Mouse (Mus musculus) embryo, embryonic 10 days (tissue): Measurements from ENCODE around the gene Gm17349.
A peak's percentile ranks its signal among the peaks of the same experiment; 100 is the strongest.

Source experiments
- DNase-seq: peaks from one replicate; pipeline ENCODE4 v3.0.0-alpha.2; 2015; ENCODE audit warnings: low spot score

Gene Gm17349

GRCm38 (mm10) chr15:99699715-99700114, 5.6 kb downstream of the Gm17349 start:
- no peak for DNase-seq

DNA sequence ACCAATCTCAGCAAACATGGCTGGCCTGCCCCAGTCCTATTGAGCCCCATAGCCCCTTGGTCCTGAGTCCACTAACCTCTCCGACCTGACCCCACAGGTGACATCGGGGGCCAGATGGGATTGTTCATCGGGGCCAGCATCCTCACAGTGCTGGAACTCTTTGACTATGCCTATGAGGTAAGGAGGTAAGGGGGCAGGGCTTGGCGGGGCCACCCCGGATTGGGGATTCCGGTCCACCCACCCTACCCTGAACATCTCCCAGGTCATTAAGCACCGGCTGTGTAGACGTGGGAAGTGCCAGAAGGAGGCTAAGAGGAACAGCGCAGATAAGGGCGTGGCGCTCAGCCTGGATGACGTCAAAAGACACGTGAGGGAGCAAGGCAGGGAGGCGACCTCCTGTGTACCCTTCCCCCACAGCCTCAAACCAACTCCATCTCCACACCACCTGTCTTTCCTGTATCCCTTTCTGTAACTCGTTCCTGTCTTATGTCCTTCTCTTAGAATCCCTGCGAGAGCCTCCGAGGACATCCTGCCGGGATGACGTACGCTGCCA, 6.7 kb downstream of the Gm17349 start:
- DNase-seq = no peak

GRCm38 (mm10) chr15:99697309-99697708, 8.0 kb downstream of the Gm17349 start:
- DNase-seq = peak; percentile 52

GRCm38 (mm10) chr15:99691976-99692375, 13.3 kb downstream of the Gm17349 start:
- no peak for DNase-seq

DNA sequence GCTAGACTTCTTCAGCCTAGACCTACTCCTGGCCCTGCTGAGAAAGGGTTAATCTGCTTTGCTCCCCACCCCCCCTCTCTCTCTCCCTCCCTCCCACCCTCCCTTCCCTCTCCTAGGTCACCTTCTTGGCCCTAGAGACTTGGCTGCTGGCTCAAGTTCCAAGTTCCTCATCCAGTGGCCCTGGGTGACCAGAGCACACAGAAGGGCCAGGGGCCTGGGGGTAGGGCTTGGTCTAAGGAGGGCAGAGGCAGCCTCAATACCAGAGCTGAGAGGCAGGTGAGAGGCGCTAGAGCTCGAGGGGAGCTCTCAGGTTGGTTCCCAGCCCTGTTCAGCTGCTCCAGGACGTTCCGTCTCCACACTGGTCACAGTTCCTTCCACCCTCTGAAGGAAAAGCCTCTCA, 14.4 kb downstream of the Gm17349 start:
- no peak for DNase-seq

DNA sequence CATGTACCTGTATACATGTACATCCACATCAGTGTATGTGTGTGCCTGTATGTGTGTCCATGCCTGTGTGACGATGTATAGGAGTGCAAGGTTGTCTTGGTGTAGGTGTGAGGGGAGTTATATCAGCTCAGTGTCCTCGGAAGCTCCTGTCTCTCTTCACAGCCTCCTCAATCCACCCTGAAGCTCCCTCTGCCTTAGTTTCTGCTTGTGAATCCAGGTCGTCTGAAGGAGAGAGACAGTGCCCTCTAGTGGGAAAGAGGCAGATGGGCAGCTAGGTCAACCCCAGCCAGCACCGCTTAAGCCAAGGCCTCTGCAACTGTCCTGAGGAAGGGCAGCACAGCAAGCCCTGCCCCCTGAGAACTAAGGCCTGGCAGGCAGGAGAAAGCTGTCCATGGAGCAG, 16.6 kb downstream of the Gm17349 start:
- peak; percentile 89 for DNase-seq

DNA sequence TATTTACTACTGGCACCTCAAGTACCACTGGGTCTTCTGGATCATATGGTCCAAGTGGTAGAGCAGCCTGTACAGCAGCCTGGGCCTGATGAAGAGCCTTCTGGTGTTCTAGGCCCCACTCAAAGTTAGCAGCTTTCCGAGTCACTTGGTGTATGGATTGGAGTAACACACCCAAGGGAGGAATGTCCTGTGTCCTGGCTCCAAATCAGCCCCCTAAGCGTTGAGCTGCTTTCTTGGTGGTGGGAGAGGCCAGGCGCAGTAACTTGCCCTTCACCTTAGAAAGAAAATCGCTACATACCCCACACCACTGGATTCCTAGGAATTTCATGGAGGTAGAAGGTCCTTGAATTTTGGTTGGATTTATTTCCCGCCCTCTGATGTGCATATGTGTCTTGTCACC, 21.1 kb downstream of the Gm17349 start:
- DNase-seq = no peak

DNA sequence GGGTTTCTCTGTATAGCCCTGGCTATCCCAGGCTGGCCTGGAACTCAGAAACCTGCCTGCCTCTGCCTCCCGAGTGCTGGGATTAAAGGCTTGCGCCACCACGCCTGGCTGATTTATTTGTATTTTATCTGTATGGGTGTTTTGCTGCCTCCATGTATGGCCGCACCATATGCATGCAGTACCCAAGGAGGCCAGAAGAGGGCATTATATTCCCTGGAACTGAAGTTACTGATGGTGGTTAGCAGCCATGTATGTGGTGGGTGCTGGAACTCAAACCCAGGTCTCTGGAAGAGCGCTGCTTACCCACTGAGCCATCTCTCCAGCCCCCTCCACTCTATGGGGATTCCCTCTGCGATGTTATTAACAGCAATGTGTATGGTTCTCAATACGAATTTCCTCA, 22.4 kb downstream of the Gm17349 start:
- DNase-seq = no peak

DNA sequence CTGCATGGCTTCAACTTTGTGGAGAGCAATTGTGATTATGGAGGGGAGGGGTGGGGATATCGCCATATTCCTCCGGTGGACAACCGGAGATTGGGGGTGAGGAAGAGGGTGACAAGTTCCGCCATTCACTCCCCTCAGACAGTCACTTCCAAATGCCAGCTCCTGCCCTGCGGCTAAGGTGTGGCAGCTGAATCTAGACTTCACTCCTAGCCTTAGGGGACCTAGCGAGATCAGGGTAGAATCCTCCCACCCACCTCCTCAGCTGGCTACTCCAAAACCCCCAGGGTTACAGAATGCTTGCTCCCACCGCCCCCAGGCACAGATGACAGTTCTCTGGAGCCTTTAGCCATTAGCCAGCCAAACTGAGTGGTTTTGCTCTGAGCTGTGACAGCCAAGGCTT, 26.3 kb downstream of the Gm17349 start:
- no peak for DNase-seq

GRCm38 (mm10) chr15:99678063-99678800, 27.1 kb downstream of the Gm17349 start:
- DNase-seq = peak; percentile 71

DNA sequence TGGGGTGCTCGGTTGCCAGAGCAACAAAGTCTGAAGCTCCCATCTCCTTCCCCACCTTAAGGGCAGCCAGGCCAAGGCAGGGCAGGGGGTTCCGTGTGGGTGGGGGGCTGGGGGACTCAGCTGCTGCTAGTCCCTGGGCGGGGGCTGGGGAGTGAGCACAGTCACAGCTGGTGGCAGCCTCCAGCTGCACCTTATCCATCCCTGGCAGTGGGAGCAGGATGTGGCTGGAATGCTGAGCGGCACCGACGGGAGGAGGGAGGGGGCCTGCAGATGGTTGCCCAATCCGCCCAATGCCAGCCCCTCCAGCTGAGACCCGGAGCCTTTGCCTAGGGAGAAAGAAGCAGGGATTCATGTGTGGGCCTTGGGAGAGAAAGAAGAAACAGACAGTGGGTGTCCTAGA, 28.2 kb downstream of the Gm17349 start:
- DNase-seq = no peak

DNA sequence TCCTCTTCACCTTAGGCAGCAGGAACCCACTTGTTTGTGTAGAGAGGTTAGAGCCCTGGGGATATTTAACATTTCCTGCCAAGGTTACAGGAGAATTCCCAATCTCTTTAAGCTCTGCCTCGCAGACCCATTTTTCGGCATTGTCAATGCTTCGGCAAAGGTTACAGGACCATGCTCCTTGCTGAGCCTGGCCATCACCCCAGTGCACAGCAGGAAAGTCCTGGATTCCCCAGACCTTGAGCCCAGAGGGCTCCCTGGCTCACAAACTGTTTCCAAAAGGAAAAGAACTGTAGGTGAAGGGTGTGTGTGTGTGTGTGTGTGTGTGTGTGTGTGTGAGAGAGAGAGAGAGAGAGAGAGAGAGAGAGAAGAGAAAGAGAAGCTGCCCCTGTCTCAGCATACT, 30.4 kb downstream of the Gm17349 start:
- DNase-seq = no peak

DNA sequence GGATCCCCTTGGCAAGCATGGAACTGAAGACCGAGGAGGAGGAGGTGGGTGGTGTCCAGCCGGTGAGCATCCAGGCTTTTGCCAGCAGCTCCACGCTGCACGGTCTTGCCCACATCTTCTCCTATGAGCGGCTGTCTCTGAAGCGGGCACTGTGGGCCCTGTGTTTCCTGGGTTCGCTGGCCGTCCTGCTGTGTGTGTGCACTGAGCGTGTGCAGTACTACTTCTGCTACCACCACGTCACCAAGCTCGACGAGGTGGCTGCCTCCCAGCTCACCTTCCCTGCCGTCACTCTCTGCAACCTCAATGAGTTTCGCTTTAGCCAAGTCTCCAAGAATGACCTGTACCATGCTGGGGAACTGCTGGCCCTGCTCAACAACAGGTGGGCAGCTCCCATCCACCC, 33.5 kb downstream of the Gm17349 start:
- DNase-seq = no peak

GRCm38 (mm10) chr15:99670964-99671670, 34.2 kb downstream of the Gm17349 start:
- DNase-seq = no peak

- DNase-seq = peak; percentile 58
These were observed 35.0 kb downstream of the Gm17349 start, which contains the start of gene Asic1 for GRCm38 (mm10) chr15:99670154-99670821. Asic1 (plus strand) TSS chr15:99670368.

- no peak for DNase-seq
These were observed 35.9 kb downstream of the Gm17349 start for GRCm38 (mm10) chr15:99669392-99669791.

GRCm38 (mm10) chr15:99668881-99669280, 36.4 kb downstream of the Gm17349 start:
- peak; percentile 90 for DNase-seq

DNA sequence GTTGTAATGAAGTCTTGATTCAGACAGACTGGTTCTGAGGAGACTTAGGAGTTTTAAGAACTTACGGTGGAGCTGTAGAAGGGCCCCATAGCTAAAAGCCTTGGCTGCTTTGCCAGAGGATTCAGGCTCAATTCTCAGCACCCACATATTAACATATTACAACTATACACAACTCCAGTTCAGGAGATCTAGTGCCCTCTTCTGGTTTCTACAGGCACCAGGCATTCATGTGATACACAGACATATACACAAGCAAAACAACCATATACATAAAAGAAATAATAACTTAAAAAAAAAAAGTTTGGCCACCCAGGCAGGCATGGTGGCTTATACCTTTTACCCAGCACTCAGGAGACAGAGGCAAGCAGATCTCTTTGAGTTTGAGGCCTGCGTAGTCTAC, 37.7 kb downstream of the Gm17349 start:
- no peak for DNase-seq

DNA sequence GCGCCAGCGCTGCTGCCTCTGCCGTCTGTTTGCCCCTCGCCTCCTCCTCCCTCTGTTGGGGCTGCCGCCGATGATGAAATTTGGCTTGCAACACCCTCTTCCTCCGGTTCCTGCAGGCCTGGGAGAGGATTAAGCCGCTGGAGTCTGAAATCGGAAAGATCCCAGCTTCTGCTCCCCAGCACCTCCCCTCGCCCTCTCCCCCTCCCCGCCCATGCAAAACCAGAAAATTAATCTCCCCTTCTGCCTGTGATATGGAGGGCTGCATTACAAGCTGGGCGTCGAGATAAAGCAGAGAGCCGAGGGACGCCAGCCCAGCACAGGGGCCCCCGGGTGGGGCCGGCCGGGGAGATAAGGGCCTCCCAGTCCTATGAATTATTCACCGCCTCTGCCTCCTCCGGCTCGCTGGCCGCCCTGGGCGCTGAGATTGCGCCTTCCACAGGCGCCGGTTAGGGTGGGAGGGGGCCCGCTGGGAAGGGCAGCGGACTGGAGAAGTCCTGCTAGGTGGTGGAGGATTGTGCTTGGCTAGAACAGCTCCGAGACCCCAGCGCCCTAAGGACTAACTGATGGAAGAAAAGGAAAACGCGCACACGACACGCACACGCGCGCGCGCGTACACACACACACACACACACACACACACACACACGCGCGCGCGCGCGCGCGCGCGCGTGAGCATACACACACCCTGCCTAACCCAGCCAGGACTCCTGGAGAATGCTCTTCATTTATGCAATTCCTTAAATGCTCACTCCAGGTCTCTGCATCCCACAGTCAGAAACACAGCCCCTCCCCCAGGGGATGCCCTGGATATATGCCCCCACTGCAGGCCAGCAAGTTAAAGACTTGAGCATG, 40.5 kb downstream of the Gm17349 start:
- peak; percentile 67 for DNase-seq

GRCm38 (mm10) chr15:99663964-99664599, 41.2 kb downstream of the Gm17349 start:
- no peak for DNase-seq

DNA sequence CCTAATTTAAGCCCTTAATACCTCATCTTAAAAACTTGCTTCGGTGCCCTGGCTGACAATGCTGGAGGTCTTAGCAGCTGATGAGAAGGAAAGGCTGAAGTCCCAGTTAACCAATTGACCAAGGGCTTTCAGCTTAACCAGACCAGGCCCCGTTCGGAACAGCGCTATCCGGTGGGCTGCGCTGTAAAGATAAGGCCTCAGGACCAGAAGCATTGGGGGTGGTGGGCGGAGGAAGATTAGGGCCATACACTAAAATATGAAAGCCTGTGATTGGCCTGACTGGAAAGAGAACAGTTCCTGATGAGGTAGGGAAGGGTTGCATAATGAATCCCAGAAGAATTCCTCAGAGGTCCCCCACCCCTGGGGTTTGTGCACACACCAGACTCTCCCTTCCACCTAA, 42.9 kb downstream of the Gm17349 start:
- DNase-seq = no peak
